In genomic region chr2:19388329-19389103, GRCm38 (mm10) we compare ENCODE assay signal across 12 mouse cellular contexts. TPM values are rescaled to one million over a fixed set of nuclear protein-coding genes. Genes with fewer than 3 reads are reported as not detected.
A peak's percentile ranks its signal among the peaks of the same experiment; 100 is the strongest.
DNase-seq lines count a peak whose midpoint lies in the region; ATAC-seq and TF ChIP-seq lines count a peak whose summit lies in the region.
"Had no signal": no experiment of that assay in that cellular context is flagged by ENCODE, and none has a peak within 500 bp of the region (broad histone marks: within the 10 kb centered on the region; RNA-seq: fewer than 3 reads in every experiment).

No protein-coding gene starts in this region.

- no peak overlapping the region for H3K4me3 ChIP-seq in lung, adult 2 months (replicated peaks; ENCODE audit: extremely low read depth, low read depth, low read length)
- no peak overlapping the region for H3K4me3 ChIP-seq in liver, embryonic 12.5 days
- H3K4me3 ChIP-seq: myocyte had no signal

- no peak for DNase-seq in lung, adult 2 months
- DNase-seq in lung, postnatal 14 days, result no peak
- peak; percentile 85 for DNase-seq in naive thymus-derived CD4-positive, alpha-beta T cell, adult 2 months (ENCODE audit: low read depth)
- no peak for DNase-seq in urinary bladder, adult 2 months (ENCODE audit: low spot score)
- no peak for DNase-seq in embryo, embryonic 10.5 days (ENCODE audit: low spot score)
- DNase-seq in left cerebral cortex, adult 11 months (ENCODE audit: low spot score), result no peak
- no peak for DNase-seq in retina, embryonic 14.5 days (ENCODE audit: low spot score)
- DNase-seq: cerebellum, postnatal 36 days had no signal

- no peaks in the 10 kb centered on the region for H3K4me1 ChIP-seq in lung, adult 2 months (ENCODE audit: control insufficient read depth, insufficient read depth, low read length)
- H3K4me1 ChIP-seq in liver, embryonic 12.5 days, result no peaks in the 10 kb centered on the region

- H3K27ac ChIP-seq in liver, embryonic 12.5 days, result peak overlapping the region; percentile 53; the same call in 1 of the 2 replicates
- H3K27ac ChIP-seq: stomach, postnatal 0 days had no signal

- no peaks in the 10 kb centered on the region for H3K36me3 ChIP-seq in liver, embryonic 12.5 days

- no peaks in the 10 kb centered on the region for H3K9me3 ChIP-seq in liver, embryonic 12.5 days (replicated peaks)

- H3K9ac ChIP-seq in liver, embryonic 12.5 days, result no peak overlapping the region

- TF ChIP-seq CTCF in lung, adult 2 months (IDR thresholded peaks at IDR 0.05; ENCODE audit: insufficient read depth, low read length), result no peak

- no peak overlapping the region for H3K4me2 ChIP-seq in liver, embryonic 12.5 days

- TF ChIP-seq POLR2A in lung, adult 2 months (IDR thresholded peaks at IDR 0.05; ENCODE audit: borderline replicate concordance, extremely low read depth, low read depth, low read length), result peak; percentile 39; the same call in 1 of the 2 replicates

- ATAC-seq in liver, embryonic 12.5 days, result peak; percentile 63; the same call in 1 of the 2 replicates

- 51% methylated on average over 12 of the region's 12 CpGs for WGBS in lung, adult 2 months
- 42% methylated on average over 12 of the region's 12 CpGs for WGBS in liver, embryonic 12.5 days (ENCODE audit: insufficient replicate concordance)

- H3K27me3 ChIP-seq in liver, embryonic 12.5 days (replicated peaks), result no peaks in the 10 kb centered on the region

RNA-seq across cellular contexts. Expression of gene Msrb2, which starts 17.3 kb away (rescaled TPM):
- 12.9 and 18.8 TPM in 2 replicates for polyA plus RNA-seq in lung, adult 2 months (2012; rRNA removed)
- polyA plus RNA-seq in liver, embryonic 12.5 days (2016; fragmentation: Nextera tagmentation; extraction: Ambion mirVana), result 10.3 and 11.2 TPM in 2 replicates
- 26.1 and 31.7 TPM in 2 replicates for polyA plus RNA-seq in urinary bladder, adult 2 months (2012; rRNA removed)

RNA-seq across cellular contexts. Expression of gene Ptf1a, which starts 56.9 kb away (rescaled TPM):
- polyA plus RNA-seq in lung, adult 2 months (2012; rRNA removed), result not detected in 2 replicates
- not detected in 2 replicates for polyA plus RNA-seq in liver, embryonic 12.5 days (2016; fragmentation: Nextera tagmentation; extraction: Ambion mirVana)
- polyA plus RNA-seq in urinary bladder, adult 2 months (2012; rRNA removed), result not detected in 2 replicates
- polyA plus RNA-seq: large intestine, adult 2 months; myocyte had no signal
